Mouse (Mus musculus): ENCODE results near the gene Sergef. TPM values are rescaled to one million over a fixed set of nuclear protein-coding genes. Genes with fewer than 3 reads are reported as not detected.
A peak's percentile ranks its signal among the peaks of the same experiment; 100 is the strongest.
"Not testable (repeated sequence)": the region's sequence is repeated elsewhere in the genome, so short reads cannot be mapped to it uniquely, and the experiment has no call there.

Gene Sergef
- total and polyA plus RNA-seq, 2 experiments from 2014 or later, result 41.8 to 48.0 TPM

DNA sequence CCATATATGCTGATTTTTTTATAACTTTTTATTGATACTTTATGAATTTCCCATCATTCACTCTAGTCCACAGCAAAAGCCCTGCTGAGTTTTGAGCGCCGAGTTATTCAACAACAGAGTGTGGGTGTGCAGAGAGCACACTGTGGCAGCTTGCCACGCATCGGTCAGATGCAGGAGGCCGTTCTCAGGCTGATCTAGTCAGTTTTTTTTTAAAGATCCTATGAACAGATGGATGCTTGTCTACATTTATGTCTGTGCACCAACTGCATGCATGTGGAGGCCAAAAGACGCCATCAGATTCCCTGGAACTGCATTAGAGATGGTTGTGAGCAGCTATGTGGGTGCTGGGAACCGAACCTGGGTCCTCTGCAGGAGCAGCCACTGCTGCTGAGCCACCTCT lies 35.5 kb upstream of the Sergef start:
- WGBS, result 79% methylated on average over 7 of the region's 7 CpGs
- no peak overlapping the region for H3K4me2 ChIP-seq (ENCODE audit: low read depth, low read length)
- no peak overlapping the region for H3K27ac ChIP-seq
- DNase-seq (ENCODE audit: low spot score) (no peak), ATAC-seq (no peak)
- TF ChIP-seq CTCF (IDR thresholded peaks at IDR 0.05; ENCODE audit: low read depth), result no peak
- H3K36me3 ChIP-seq (ENCODE audit: insufficient read depth, low read length), result no peaks in the 10 kb centered on the region
- no peak overlapping the region for H3K4me3 ChIP-seq (ENCODE audit: low read length)
- H3K9me3 ChIP-seq (ENCODE audit: low read length), result no peaks in the 10 kb centered on the region
- no peaks in the 10 kb centered on the region for H3K27me3 ChIP-seq (ENCODE audit: insufficient read depth, low read length)
- H3K4me1 ChIP-seq (ENCODE audit: insufficient read depth, low read length), result no peaks in the 10 kb centered on the region; the same call in 1 of the 2 replicates
- H3K9ac ChIP-seq (replicated peaks; ENCODE audit: low read length), result no peak overlapping the region

- WGBS, result 62% methylated on average over 10 of the region's 10 CpGs
- Histone ChIP-seq H3K27ac (no peak within 1 kb of the TSS), H3K9me3 (ENCODE audit: low read length) (no peaks in the 10 kb centered on the region), H3K9ac (replicated peaks; ENCODE audit: low read length) (no peak within 1 kb of the TSS), H3K4me1 (ENCODE audit: insufficient read depth, low read length) (peaks cover 2% of the 10 kb centered on the region; the same call in 1 of the 2 replicates), H3K36me3 (ENCODE audit: insufficient read depth, low read length) (no peaks in the 10 kb centered on the region), H3K4me2 (ENCODE audit: low read depth, low read length) (no peak within 1 kb of the TSS), H3K4me3 (ENCODE audit: low read length) (no peak within 1 kb of the TSS), H3K27me3 (ENCODE audit: insufficient read depth, low read length) (no peaks in the 10 kb centered on the region)
- no peak for TF ChIP-seq CTCF (IDR thresholded peaks at IDR 0.05; ENCODE audit: low read depth)
- DNase-seq (ENCODE audit: low spot score), result no peak
- no peak for ATAC-seq
Observed at GRCm38 (mm10) chr7:46672160-46672672, 32.6 kb upstream of the Sergef start, which contains the start of gene Tph1. Tph1 (minus strand) TSS chr7:46672537.

DNA sequence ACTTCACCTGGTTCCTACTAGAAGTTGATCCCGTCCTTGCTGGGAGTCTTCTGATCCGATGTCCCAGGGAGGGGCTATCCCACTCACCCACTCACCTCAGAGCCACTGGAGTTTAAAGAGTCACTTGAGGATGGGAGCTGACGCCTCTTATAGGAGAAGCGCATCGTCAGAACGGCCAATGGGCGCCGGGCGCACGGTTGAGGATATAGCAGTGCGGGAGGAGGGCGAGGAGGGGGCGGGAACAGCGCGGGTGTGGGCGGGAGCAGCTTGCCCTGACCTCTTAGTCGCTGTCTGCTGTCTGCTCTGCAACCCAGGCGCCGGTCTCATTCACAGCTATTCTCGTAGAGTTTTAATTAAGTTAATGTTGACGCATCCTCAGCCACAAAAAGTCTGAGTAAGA lies 27.6 kb upstream of the Sergef start:
- H3K9me3 ChIP-seq (ENCODE audit: low read length), result no peaks in the 10 kb centered on the region
- H3K4me1 ChIP-seq (ENCODE audit: insufficient read depth, low read length), result 0 out of 2 replicates have a peak, but pooled peaks cover 5% of the 10 kb centered on the region
- no peak overlapping the region for H3K27ac ChIP-seq
- no peak for TF ChIP-seq CTCF (IDR thresholded peaks at IDR 0.05; ENCODE audit: low read depth)
- no peaks in the 10 kb centered on the region for H3K27me3 ChIP-seq (ENCODE audit: insufficient read depth, low read length)
- H3K4me3 ChIP-seq (ENCODE audit: low read length), result peak overlapping the region; percentile 7; the same call in 1 of the 2 replicates
- H3K36me3 ChIP-seq (ENCODE audit: insufficient read depth, low read length), result no peaks in the 10 kb centered on the region
- 4% methylated on average over 16 of the region's 21 CpGs for WGBS
- ATAC-seq (peak; percentile 69; the same call in 1 of the 2 replicates), DNase-seq (ENCODE audit: low spot score) (peak; percentile 49)
- H3K9ac ChIP-seq (replicated peaks; ENCODE audit: low read length), result no peak overlapping the region
- peak overlapping the region; percentile 45 for H3K4me2 ChIP-seq (ENCODE audit: low read depth, low read length)

- Histone ChIP-seq H3K36me3 (ENCODE audit: insufficient read depth, low read length) (no peaks in the 10 kb centered on the region), H3K9ac (replicated peaks; ENCODE audit: low read length) (no peak overlapping the region), H3K27ac (no peak overlapping the region), H3K4me3 (ENCODE audit: low read length) (no peak overlapping the region), H3K4me2 (ENCODE audit: low read depth, low read length) (no peak overlapping the region), H3K4me1 (ENCODE audit: insufficient read depth, low read length) (0 out of 2 replicates have a peak, but pooled peaks cover 5% of the 10 kb centered on the region), H3K27me3 (ENCODE audit: insufficient read depth, low read length) (no peaks in the 10 kb centered on the region), H3K9me3 (ENCODE audit: low read length) (no peaks in the 10 kb centered on the region)
- DNase-seq (ENCODE audit: low spot score) (peak; percentile 48), ATAC-seq (no peak)
- 38% methylated on average over 9 of the region's 9 CpGs for WGBS
- TF ChIP-seq CTCF (IDR thresholded peaks at IDR 0.05; ENCODE audit: low read depth), result peak; percentile 77
Observed at GRCm38 (mm10) chr7:46665236-46665635, 25.6 kb upstream of the Sergef start.

- ATAC-seq (no peak), DNase-seq (ENCODE audit: low spot score) (no peak)
- Histone ChIP-seq H3K36me3 (ENCODE audit: insufficient read depth, low read length) (no peaks in the 10 kb centered on the region), H3K4me2 (ENCODE audit: low read depth, low read length) (peak overlapping the region; percentile 45), H3K27me3 (ENCODE audit: insufficient read depth, low read length) (no peaks in the 10 kb centered on the region), H3K27ac (no peak overlapping the region), H3K4me1 (ENCODE audit: insufficient read depth, low read length) (no peaks in the 10 kb centered on the region), H3K9ac (replicated peaks; ENCODE audit: low read length) (no peak overlapping the region), H3K9me3 (ENCODE audit: low read length) (no peaks in the 10 kb centered on the region), H3K4me3 (ENCODE audit: low read length) (0 out of 2 replicates have a peak overlapping the region, but pooled peaks have one; percentile 5)
- WGBS, result 12% methylated on average over 18 of the region's 18 CpGs
- no peak for TF ChIP-seq CTCF (IDR thresholded peaks at IDR 0.05; ENCODE audit: low read depth)
Observed at GRCm38 (mm10) chr7:46661591-46662090, 22.0 kb upstream of the Sergef start.

DNA sequence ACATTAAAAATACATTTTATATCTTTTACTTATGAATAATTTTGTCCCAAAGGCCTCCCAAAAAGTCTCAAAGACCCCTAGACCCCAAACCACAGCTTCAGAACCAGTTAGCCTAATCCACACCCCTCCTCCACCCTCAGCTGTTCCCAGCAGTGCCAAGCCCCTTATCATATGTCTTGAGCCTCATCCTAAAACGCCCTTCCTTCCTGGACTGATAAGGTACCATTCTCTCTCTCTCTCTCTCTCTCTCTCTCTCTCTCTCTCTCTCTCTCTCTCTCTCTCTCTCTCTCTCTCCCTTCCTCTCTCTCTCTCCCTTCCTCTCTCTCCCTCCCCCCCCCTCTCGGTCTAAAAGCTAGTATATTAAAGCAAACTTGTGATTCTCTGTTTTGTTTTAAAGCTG lies 12.7 kb upstream of the Sergef start:
- ATAC-seq, result no peak
- TF ChIP-seq CTCF (IDR thresholded peaks at IDR 0.05; ENCODE audit: low read depth), result no peak
- WGBS, result 80% methylated on average over 2 of the region's 2 CpGs

GRCm38 (mm10) chr7:46650231-46650630 lies 10.6 kb upstream of the Sergef start:
- not testable (repeated sequence) for H3K36me3 ChIP-seq (ENCODE audit: insufficient read depth, low read length); H3K4me1 ChIP-seq (ENCODE audit: insufficient read depth, low read length); H3K27ac ChIP-seq; H3K4me3 ChIP-seq (ENCODE audit: low read length); DNase-seq (ENCODE audit: low spot score); H3K9me3 ChIP-seq (ENCODE audit: low read length); H3K27me3 ChIP-seq (ENCODE audit: insufficient read depth, low read length); ATAC-seq; H3K4me2 ChIP-seq (ENCODE audit: low read depth, low read length); H3K9ac ChIP-seq (replicated peaks; ENCODE audit: low read length)
- 56% methylated on average over 5 of the region's 5 CpGs for WGBS

More for the DNA sequence above, 12.7 kb upstream of the Sergef start:
- Histone ChIP-seq H3K9me3 (ENCODE audit: low read length) (no peaks in the 10 kb centered on the region), H3K4me3 (ENCODE audit: low read length) (no peak overlapping the region), H3K4me2 (ENCODE audit: low read depth, low read length) (no peak overlapping the region), H3K27me3 (ENCODE audit: insufficient read depth, low read length) (no peaks in the 10 kb centered on the region), H3K9ac (replicated peaks; ENCODE audit: low read length) (no peak overlapping the region), H3K36me3 (ENCODE audit: insufficient read depth, low read length) (no peaks in the 10 kb centered on the region), H3K27ac (no peak overlapping the region), H3K4me1 (ENCODE audit: insufficient read depth, low read length) (no peaks in the 10 kb centered on the region)
- no peak for DNase-seq (ENCODE audit: low spot score)
